Mouse (Mus musculus): ENCODE measurements around the gene Prss21. TPM values are rescaled to one million over a fixed set of nuclear protein-coding genes. Genes with fewer than 3 reads are reported as not detected.

Prss21 gene
- not detected in 2 replicates for polyA plus RNA-seq (2012; rRNA removed)

- no peak for DNase-seq (ENCODE audit: low read depth)
- no peak for TF ChIP-seq POLR2A (IDR thresholded peaks at IDR 0.05; ENCODE audit: borderline replicate concordance, extremely low read depth, insufficient read depth, insufficient read length, poor library complexity, severe bottlenecking)
- TF ChIP-seq CTCF (IDR thresholded peaks at IDR 0.05; ENCODE audit: borderline replicate concordance, extremely low read depth, insufficient read depth, insufficient read length) = no peak
These were observed at the start of gene Prss21 for GRCm38 (mm10) chr17:23867756-23868155. Gene Prss21 (plus strand): TSS chr17:23868056.

- DNase-seq (ENCODE audit: low read depth) = no peak
- TF ChIP-seq CTCF (IDR thresholded peaks at IDR 0.05; ENCODE audit: borderline replicate concordance, extremely low read depth, insufficient read depth, insufficient read length) = no peak
- no peak for TF ChIP-seq POLR2A (IDR thresholded peaks at IDR 0.05; ENCODE audit: borderline replicate concordance, extremely low read depth, insufficient read depth, insufficient read length, poor library complexity, severe bottlenecking)
These were observed 49.3 kb upstream of the Prss21 start for GRCm38 (mm10) chr17:23818579-23818978.

- TF ChIP-seq CTCF (IDR thresholded peaks at IDR 0.05; ENCODE audit: borderline replicate concordance, extremely low read depth, insufficient read depth, insufficient read length) (no peak), POLR2A (IDR thresholded peaks at IDR 0.05; ENCODE audit: borderline replicate concordance, extremely low read depth, insufficient read depth, insufficient read length, poor library complexity, severe bottlenecking) (no peak)
- DNase-seq (ENCODE audit: low read depth) = no peak
These were observed 48.6 kb upstream of the Prss21 start for GRCm38 (mm10) chr17:23819235-23819634.

- DNase-seq (ENCODE audit: low read depth) = no peak
- TF ChIP-seq POLR2A (IDR thresholded peaks at IDR 0.05; ENCODE audit: borderline replicate concordance, extremely low read depth, insufficient read depth, insufficient read length, poor library complexity, severe bottlenecking) = no peak
- TF ChIP-seq CTCF (IDR thresholded peaks at IDR 0.05; ENCODE audit: borderline replicate concordance, extremely low read depth, insufficient read depth, insufficient read length) = no peak
These were observed 47.1 kb upstream of the Prss21 start for GRCm38 (mm10) chr17:23820731-23821130.

- DNase-seq (ENCODE audit: low read depth) = no peak
- TF ChIP-seq POLR2A (IDR thresholded peaks at IDR 0.05; ENCODE audit: borderline replicate concordance, extremely low read depth, insufficient read depth, insufficient read length, poor library complexity, severe bottlenecking) (no peak), CTCF (IDR thresholded peaks at IDR 0.05; ENCODE audit: borderline replicate concordance, extremely low read depth, insufficient read depth, insufficient read length) (no peak)
These were observed 45.8 kb upstream of the Prss21 start for GRCm38 (mm10) chr17:23822094-23822493.

DNA sequence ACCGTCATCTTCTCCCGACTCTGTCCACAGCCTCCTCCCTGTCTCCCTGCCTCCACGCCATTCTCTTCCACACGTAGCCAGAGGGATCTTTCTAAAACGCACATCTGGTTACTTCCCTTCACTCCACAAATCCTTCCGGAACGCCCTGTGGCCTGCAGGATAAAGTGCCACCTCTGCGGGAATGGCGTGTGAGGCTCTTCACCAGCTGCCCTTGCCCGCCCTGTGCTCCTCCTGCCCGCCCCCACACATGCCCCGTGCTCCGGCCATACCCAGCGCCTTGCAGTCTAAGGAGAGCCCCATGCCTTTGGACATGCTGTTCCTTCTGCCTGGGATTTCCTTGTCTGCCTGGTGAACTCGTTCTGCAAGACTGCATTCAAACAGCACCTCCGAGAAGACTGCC is 44.8 kb upstream of the Prss21 start:
- no peak for TF ChIP-seq POLR2A (IDR thresholded peaks at IDR 0.05; ENCODE audit: borderline replicate concordance, extremely low read depth, insufficient read depth, insufficient read length, poor library complexity, severe bottlenecking)
- TF ChIP-seq CTCF (IDR thresholded peaks at IDR 0.05; ENCODE audit: borderline replicate concordance, extremely low read depth, insufficient read depth, insufficient read length) = no peak
- DNase-seq (ENCODE audit: low read depth) = no peak

GRCm38 (mm10) chr17:23823614-23824013 is 44.2 kb upstream of the Prss21 start:
- DNase-seq (ENCODE audit: low read depth) = no peak
- TF ChIP-seq POLR2A (IDR thresholded peaks at IDR 0.05; ENCODE audit: borderline replicate concordance, extremely low read depth, insufficient read depth, insufficient read length, poor library complexity, severe bottlenecking) = no peak
- no peak for TF ChIP-seq CTCF (IDR thresholded peaks at IDR 0.05; ENCODE audit: borderline replicate concordance, extremely low read depth, insufficient read depth, insufficient read length)

- TF ChIP-seq POLR2A (IDR thresholded peaks at IDR 0.05; ENCODE audit: borderline replicate concordance, extremely low read depth, insufficient read depth, insufficient read length, poor library complexity, severe bottlenecking) (no peak), CTCF (IDR thresholded peaks at IDR 0.05; ENCODE audit: borderline replicate concordance, extremely low read depth, insufficient read depth, insufficient read length) (no peak)
- DNase-seq (ENCODE audit: low read depth) = no peak
These were observed 42.3 kb upstream of the Prss21 start for GRCm38 (mm10) chr17:23825591-23825990.

DNA sequence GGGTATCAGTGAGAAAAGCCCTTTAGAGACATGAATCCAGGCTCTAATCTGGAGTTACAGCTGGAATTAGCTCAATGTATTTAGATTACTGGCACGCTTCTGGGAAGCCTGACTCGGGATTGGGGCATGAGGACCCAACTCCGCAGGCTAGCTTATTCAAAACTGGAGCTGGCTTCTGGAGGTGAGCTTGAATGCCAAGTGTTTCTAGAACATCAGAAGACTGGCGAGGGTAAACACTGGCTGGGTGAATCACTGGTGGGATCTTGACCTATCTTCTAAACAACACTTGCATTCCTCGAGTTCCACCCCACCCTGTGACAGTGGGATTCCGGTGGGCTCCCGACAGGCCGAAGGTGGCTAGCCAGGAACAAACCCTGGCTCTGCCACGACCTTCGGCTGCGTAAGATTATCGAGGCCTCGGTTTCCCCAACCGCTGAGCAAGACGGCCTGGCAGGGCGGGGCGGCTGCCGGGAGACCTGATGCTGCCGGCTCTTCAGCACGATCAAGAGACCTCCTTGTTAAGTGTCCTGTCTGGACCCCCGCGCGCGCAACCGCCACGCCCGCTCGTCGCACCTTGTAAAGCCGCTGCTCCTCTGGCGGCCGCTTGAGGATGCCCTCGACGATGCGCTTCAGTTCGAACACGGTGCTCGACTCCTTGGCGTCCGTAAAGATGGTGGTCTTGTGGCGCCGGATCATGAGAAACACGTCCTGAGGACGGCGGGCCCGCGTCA is 39.4 kb upstream of the Prss21 start:
- peak; percentile 75 for DNase-seq (ENCODE audit: low read depth)
- TF ChIP-seq POLR2A (IDR thresholded peaks at IDR 0.05; ENCODE audit: borderline replicate concordance, extremely low read depth, insufficient read depth, insufficient read length, poor library complexity, severe bottlenecking) (no peak), CTCF (IDR thresholded peaks at IDR 0.05; ENCODE audit: borderline replicate concordance, extremely low read depth, insufficient read depth, insufficient read length) (peak; percentile 1; the same call in 1 of the 2 replicates)

DNA sequence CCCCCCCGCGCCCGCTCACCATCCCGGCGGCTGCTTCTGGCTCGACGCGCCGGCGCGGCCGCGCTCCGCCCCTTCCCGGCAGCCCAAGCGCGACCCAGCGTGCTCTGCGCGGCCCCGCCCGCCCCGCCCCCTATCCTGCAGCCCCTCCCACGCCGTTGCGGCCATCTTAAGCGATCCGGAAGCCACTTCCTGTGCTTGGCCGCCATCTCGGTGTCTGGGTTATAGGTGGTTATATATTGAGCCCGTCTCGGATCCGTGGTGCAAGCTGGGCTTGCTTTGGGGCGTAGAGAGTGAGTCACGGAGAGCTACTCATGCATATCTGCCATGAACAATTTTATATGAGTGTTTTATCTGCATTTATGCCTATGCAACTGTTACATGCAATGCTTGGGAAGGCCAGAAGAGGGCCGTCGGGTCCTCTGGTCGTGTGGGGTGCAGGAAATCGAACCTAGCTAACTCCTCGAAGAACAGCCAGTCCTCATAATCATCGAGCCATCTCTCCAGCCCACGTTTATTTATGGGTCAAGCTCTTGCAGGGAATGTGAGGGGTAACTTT is 38.7 kb upstream of the Prss21 start, which contains the start of gene Elob:
Gene Elob (minus strand): TSS at position 73 of the 556 bp plus-strand sequence.
- TF ChIP-seq CTCF (IDR thresholded peaks at IDR 0.05; ENCODE audit: borderline replicate concordance, extremely low read depth, insufficient read depth, insufficient read length) (peak; percentile 72), POLR2A (IDR thresholded peaks at IDR 0.05; ENCODE audit: borderline replicate concordance, extremely low read depth, insufficient read depth, insufficient read length, poor library complexity, severe bottlenecking) (peak; percentile 53; the same call in 1 of the 2 replicates)
- DNase-seq (ENCODE audit: low read depth) = peak; percentile 97

- TF ChIP-seq CTCF (IDR thresholded peaks at IDR 0.05; ENCODE audit: borderline replicate concordance, extremely low read depth, insufficient read depth, insufficient read length) (no peak), POLR2A (IDR thresholded peaks at IDR 0.05; ENCODE audit: borderline replicate concordance, extremely low read depth, insufficient read depth, insufficient read length, poor library complexity, severe bottlenecking) (no peak)
- no peak for DNase-seq (ENCODE audit: low read depth)
These were observed 36.7 kb upstream of the Prss21 start for GRCm38 (mm10) chr17:23831201-23831600.
